Mouse (Mus musculus): Measurements from ENCODE around the gene Rps28. TPM values are rescaled to one million over a fixed set of nuclear protein-coding genes. Genes with fewer than 3 reads are reported as not detected.
"Not testable (repeated sequence)": the region's sequence is repeated elsewhere in the genome, so short reads cannot be mapped to it uniquely, and the experiment has no call there.

Gene Rps28
- 388 and 436 TPM in 2 replicates for polyA plus RNA-seq (2015; fragmentation: Nextera tagmentation; extraction: Ambion mirVana)

DNA sequence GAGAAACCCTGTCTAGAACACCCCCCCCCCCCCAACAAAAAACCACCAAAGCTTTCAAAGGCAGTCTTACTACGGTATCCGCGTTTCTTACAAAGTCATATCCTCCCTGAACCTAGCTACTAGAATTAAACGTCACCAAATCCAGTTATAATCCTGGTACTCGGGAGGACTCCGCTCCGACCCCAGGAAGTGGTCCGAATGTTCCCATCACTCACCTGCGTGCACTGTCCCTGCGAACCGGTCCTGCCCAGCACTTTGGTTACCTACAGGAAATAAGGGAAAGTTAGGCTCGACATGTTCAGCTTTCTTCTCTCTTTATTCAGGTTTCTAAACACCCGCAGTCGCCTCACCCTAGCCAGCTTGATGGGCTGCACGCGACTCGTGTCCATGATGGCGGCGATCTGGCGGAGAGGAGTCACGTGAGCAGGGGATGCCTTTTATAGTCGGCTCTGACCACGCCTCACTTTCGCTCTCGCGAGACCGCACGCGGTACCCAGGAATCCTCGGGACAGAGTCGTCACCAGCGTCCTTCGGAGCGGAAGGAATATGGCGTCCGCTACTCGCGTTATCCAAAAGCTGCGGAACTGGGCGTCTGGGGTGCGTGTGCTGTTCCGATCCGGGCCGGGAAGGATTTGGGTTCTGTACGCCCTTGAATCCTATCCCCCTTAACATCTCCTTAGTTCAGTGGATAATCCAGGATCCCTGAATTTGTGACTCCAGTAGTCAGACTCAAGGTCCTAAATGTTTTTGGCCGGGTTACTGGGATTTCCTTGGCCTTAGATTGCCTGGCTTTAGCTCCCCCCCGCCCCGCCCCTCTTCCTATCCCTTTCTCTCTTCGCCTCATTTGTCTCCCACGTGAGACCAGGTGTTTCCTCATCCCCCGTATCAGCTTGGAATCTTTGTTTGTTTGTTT, at the start of gene Rps28, which contains the start of gene Ndufa7:
Gene Rps28 (minus strand): TSS at position 479 of the 913 bp plus-strand sequence.
Gene Ndufa7 (plus strand): TSS at position 489 of the 913 bp plus-strand sequence.
- Histone ChIP-seq H3K9ac (ENCODE audit: low read length) (peak within 1 kb of the TSS; percentile 92), H3K27ac (ENCODE audit: low read length) (peak within 1 kb of the TSS; percentile 88), H3K4me3 (ENCODE audit: low read length) (peak within 1 kb of the TSS; percentile 90), H3K4me1 (ENCODE audit: control insufficient read depth, insufficient read depth, low read length) (peaks cover 42% of the 10 kb centered on the region), H3K27me3 (ENCODE audit: control insufficient read depth, insufficient read depth, low read length) (no peaks in the 10 kb centered on the region), H3K9me3 (replicated peaks; ENCODE audit: control insufficient read depth, low read length) (no peaks in the 10 kb centered on the region), H3K36me3 (ENCODE audit: control insufficient read depth, insufficient read depth) (peaks cover 27% of the 10 kb centered on the region), H3K4me2 (ENCODE audit: low read depth, low read length) (peak within 1 kb of the TSS; percentile 90)
- peak; percentile 90 for ATAC-seq (replicated peaks; ENCODE audit: extremely low read depth, insufficient read depth, low FRiP score)
- under 1% methylated on average over 51 of the region's 51 CpGs for WGBS

DNA sequence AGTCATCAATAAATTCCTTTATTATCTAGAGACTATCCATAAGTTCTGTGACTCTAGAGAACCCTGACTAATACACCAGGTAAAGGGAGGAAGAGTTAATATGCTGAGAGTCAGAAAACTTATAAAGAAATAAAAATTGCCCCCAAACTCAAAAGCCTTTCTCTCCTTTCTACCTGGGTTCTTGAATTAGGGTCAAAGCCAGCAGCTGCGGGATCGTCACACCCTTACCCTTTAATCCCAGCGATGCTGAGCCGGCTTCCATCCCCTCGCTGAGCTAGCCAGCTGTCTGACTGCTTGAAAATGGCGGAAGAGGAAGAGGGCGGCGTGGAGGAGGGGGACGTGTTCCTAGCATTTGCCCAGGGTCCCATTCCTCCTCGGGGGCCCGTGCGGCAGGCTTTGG, 49.2 kb upstream of the Rps28 start, which contains the start of gene Gm7029:
Gene Gm7029 (plus strand): TSS at position 301 of the 400 bp plus-strand sequence.
- not testable (repeated sequence) for H3K4me2 ChIP-seq (ENCODE audit: low read depth, low read length); H3K9ac ChIP-seq (ENCODE audit: low read length); H3K4me3 ChIP-seq (ENCODE audit: low read length); H3K27ac ChIP-seq (ENCODE audit: low read length); ATAC-seq (replicated peaks; ENCODE audit: extremely low read depth, insufficient read depth, low FRiP score); H3K4me1 ChIP-seq (ENCODE audit: control insufficient read depth, insufficient read depth, low read length); H3K36me3 ChIP-seq (ENCODE audit: control insufficient read depth, insufficient read depth); H3K9me3 ChIP-seq (replicated peaks; ENCODE audit: control insufficient read depth, low read length); H3K27me3 ChIP-seq (ENCODE audit: control insufficient read depth, insufficient read depth, low read length)
- WGBS: 78% methylated on average over 4 of the region's 12 CpGs

DNA sequence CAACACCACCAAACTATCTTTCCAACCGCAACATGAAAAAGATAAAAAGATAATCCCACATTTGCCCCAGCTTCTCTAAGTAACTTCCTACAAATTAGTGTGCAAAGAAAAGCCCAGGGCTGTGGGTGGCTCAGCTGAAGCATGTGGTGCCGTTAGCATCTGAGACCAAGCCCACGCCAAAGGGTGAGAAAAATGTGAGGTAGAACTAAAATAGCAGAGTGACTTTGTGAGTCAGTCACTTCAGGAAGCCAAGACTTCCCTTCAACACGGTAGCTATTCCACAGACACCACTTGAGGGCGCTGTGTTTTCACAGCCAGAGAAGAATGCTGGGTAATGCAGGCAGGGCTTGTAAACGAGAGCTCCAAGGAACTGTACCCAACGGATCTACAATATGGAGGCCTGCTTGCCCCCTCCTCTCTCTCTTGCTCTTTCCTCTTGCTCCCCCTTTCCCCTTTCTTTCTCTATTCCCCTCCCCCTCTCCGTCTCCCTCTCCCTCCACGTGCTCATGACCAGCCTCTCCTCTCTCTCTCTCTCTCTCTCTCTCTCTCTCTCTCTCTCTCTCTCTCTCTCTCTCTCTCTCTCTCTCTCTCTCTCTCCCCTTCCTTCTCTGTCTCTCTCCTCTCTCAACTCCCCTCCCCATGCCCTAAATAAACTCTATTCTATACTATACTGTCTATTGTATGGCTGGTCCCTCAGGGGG, 41.1 kb upstream of the Rps28 start:
- Histone ChIP-seq H3K4me3 (ENCODE audit: low read length) (no peak overlapping the region), H3K9ac (ENCODE audit: low read length) (no peak overlapping the region), H3K36me3 (ENCODE audit: control insufficient read depth, insufficient read depth) (no peaks in the 10 kb centered on the region), H3K4me1 (ENCODE audit: control insufficient read depth, insufficient read depth, low read length) (0 out of 2 replicates have a peak, but pooled peaks cover 2% of the 10 kb centered on the region), H3K9me3 (replicated peaks; ENCODE audit: control insufficient read depth, low read length) (no peaks in the 10 kb centered on the region), H3K27ac (ENCODE audit: low read length) (no peak overlapping the region), H3K27me3 (ENCODE audit: control insufficient read depth, insufficient read depth, low read length) (no peaks in the 10 kb centered on the region), H3K4me2 (ENCODE audit: low read depth, low read length) (peak overlapping the region; percentile 37; the same call in 1 of the 2 replicates)
- 23% methylated on average over 8 of the region's 9 CpGs for WGBS
- ATAC-seq (replicated peaks; ENCODE audit: extremely low read depth, insufficient read depth, low FRiP score): no peak

DNA sequence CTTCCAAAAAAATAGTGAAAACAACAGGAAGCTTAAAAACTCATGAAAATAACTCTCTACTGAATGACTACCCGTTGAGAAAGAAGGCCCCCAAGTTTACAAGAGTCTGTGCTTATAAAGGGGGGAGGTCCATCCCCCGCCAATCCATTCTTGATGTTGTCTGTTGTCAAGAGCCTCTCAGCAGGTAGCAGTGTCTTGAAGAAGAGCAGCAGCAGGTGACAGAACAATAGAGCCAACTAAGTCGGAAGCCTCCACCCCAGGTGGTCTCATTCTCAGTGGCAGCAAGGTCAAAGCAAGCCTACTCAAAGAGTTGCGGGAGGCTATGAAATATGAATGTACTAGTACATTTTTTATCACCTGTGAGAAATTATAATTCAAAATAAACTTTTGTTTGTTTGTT, 33.5 kb upstream of the Rps28 start:
- Histone ChIP-seq H3K9me3 (replicated peaks; ENCODE audit: control insufficient read depth, low read length) (0 out of 2 replicates have a peak, but pooled peaks cover 3% of the 10 kb centered on the region), H3K36me3 (ENCODE audit: control insufficient read depth, insufficient read depth) (no peaks in the 10 kb centered on the region), H3K4me2 (ENCODE audit: low read depth, low read length) (no peak overlapping the region), H3K27ac (ENCODE audit: low read length) (no peak overlapping the region), H3K27me3 (ENCODE audit: control insufficient read depth, insufficient read depth, low read length) (no peaks in the 10 kb centered on the region), H3K4me3 (ENCODE audit: low read length) (no peak overlapping the region), H3K9ac (ENCODE audit: low read length) (no peak overlapping the region), H3K4me1 (ENCODE audit: control insufficient read depth, insufficient read depth, low read length) (no peaks in the 10 kb centered on the region)
- no peak for ATAC-seq (replicated peaks; ENCODE audit: extremely low read depth, insufficient read depth, low FRiP score)
- 77% methylated on average over 4 of the region's 4 CpGs for WGBS

DNA sequence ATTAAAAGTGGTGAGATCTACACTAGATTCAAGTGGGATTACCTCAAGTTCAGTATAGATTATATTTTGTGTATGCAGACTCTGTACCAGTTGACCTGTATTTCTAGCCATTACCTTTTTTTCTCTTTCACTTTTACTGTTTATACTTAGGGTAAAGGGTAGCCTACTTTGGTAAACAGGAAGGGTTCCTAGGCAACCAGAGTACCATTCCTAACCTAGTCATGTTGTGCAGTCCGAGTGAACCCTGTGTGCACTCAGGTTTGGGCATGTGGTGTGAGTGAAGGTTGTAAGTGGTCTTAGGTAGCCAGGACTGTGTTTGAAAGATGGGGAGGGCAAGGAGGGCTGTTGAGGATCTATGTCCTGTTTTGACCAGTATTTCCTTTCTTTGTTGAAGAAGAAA, 27.0 kb upstream of the Rps28 start:
- Histone ChIP-seq H3K36me3 (ENCODE audit: control insufficient read depth, insufficient read depth) (0 out of 2 replicates have a peak, but pooled peaks cover 2% of the 10 kb centered on the region), H3K27ac (ENCODE audit: low read length) (no peak overlapping the region), H3K4me3 (ENCODE audit: low read length) (no peak overlapping the region), H3K4me1 (ENCODE audit: control insufficient read depth, insufficient read depth, low read length) (no peaks in the 10 kb centered on the region), H3K4me2 (ENCODE audit: low read depth, low read length) (no peak overlapping the region), H3K27me3 (ENCODE audit: control insufficient read depth, insufficient read depth, low read length) (no peaks in the 10 kb centered on the region), H3K9me3 (replicated peaks; ENCODE audit: control insufficient read depth, low read length) (no peaks in the 10 kb centered on the region), H3K9ac (ENCODE audit: low read length) (no peak overlapping the region)
- 46% methylated on average over 1 of the region's 1 CpGs for WGBS
- no peak for ATAC-seq (replicated peaks; ENCODE audit: extremely low read depth, insufficient read depth, low FRiP score)

DNA sequence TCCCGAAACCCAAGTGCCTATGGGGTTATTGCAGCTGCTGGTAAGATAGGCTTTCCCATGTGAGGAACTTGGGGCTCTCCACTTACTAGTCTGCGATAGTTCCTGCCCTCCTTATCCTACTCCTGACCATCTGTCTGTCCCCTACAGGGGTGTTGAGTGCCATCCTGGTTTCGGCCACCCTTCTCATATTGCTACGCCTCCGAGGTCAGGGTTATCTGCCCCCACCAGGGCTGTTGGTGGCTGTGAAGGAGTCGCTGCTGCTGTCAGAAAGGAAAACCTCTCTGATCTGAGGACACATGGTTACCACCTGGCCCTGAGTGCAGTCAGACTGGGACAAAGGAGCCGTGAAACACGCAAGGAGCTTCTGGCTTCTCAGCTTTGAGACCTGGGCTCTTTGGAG, 23.8 kb upstream of the Rps28 start:
- Histone ChIP-seq H3K4me2 (ENCODE audit: low read depth, low read length) (no peak overlapping the region), H3K36me3 (ENCODE audit: control insufficient read depth, insufficient read depth) (0 out of 2 replicates have a peak, but pooled peaks cover 2% of the 10 kb centered on the region), H3K9me3 (replicated peaks; ENCODE audit: control insufficient read depth, low read length) (no peaks in the 10 kb centered on the region), H3K27ac (ENCODE audit: low read length) (no peak overlapping the region), H3K4me1 (ENCODE audit: control insufficient read depth, insufficient read depth, low read length) (peaks cover 10% of the 10 kb centered on the region), H3K27me3 (ENCODE audit: control insufficient read depth, insufficient read depth, low read length) (no peaks in the 10 kb centered on the region), H3K4me3 (ENCODE audit: low read length) (no peak overlapping the region), H3K9ac (ENCODE audit: low read length) (no peak overlapping the region)
- no peak for ATAC-seq (replicated peaks; ENCODE audit: extremely low read depth, insufficient read depth, low FRiP score)
- 69% methylated on average over 8 of the region's 8 CpGs for WGBS

DNA sequence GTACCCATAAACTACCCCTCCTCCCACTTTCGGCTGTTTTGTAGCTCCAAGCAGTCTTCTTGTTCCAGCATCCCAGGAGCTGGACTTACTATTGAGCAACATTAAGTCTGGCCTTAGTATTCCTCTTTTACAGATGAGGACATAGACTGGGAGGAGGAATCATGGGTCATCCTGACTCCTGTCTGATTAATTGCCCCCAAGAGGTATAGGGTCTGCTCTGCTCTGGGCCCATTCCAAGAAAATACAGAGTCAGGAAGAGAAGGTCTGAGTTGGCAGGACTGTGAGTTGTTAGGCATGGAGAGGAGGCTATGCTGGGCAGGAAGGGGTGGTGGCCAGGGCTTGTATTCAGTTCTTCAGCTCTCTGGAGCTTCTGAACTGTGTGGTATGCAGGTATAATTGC, 19.8 kb upstream of the Rps28 start:
- peak overlapping the region; percentile 87; the same call in 1 of the 2 replicates for H3K4me2 ChIP-seq (ENCODE audit: low read depth, low read length)
- no peak for ATAC-seq (replicated peaks; ENCODE audit: extremely low read depth, insufficient read depth, low FRiP score)
- no peak overlapping the region for H3K4me3 ChIP-seq (ENCODE audit: low read length)
- H3K9me3 ChIP-seq (replicated peaks; ENCODE audit: control insufficient read depth, low read length): no peaks in the 10 kb centered on the region
- no peaks in the 10 kb centered on the region for H3K27me3 ChIP-seq (ENCODE audit: control insufficient read depth, insufficient read depth, low read length)
- H3K27ac ChIP-seq (ENCODE audit: low read length): no peak overlapping the region
- peaks cover 10% of the 10 kb centered on the region for H3K4me1 ChIP-seq (ENCODE audit: control insufficient read depth, insufficient read depth, low read length)
- peak overlapping the region; percentile 18; the same call in 1 of the 2 replicates for H3K9ac ChIP-seq (ENCODE audit: low read length)
- WGBS: 83% methylated on average over 1 of the region's 1 CpGs
- H3K36me3 ChIP-seq (ENCODE audit: control insufficient read depth, insufficient read depth): 0 out of 2 replicates have a peak, but pooled peaks cover 2% of the 10 kb centered on the region

DNA sequence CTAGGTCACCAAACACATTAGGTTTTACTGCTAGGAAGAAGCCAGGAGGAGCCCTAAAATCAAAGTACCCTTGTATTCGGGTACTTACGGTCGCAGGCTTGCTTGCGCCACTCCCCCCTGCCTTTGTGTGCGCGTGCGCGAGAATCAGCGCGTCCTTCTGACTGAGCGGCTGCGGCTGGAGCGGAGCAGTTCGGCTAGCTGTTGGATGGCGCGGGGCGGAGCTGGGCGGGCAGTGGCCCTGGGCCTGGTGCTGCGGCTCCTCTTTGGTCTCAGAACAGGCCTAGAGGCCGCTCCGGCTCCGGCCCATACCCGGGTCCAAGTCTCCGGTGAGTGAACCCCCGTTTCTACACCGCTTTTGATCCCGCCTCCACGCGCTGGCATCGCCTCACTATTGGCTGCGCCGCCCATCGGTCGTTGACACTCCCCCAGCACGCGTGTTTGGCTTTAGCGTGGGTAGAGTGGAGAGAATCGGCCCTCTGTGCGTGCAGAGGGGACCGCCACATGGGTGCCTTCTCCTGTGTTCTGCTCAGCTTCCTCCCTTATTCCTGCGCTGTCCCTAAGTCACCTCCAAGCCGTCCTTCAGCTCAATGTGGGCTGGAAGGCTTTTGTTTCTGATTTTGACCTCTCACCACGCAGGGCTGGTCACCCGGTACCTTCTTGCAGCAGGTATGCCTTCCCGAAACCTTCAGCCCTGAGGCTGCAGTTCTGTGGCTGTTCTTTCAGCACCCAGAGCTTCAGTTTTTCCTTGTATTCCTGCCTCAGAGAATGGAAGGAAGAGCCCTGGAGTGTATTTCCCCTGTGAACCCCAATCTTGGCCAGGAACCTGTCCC, 18.8 kb upstream of the Rps28 start, which contains the start of gene Cd320:
Gene Cd320 (plus strand): TSS at position 126 of the 830 bp plus-strand sequence.
- WGBS: under 1% methylated on average over 44 of the region's 45 CpGs
- Histone ChIP-seq H3K9me3 (replicated peaks; ENCODE audit: control insufficient read depth, low read length) (no peaks in the 10 kb centered on the region), H3K27ac (ENCODE audit: low read length) (no peak within 1 kb of the TSS), H3K4me1 (ENCODE audit: control insufficient read depth, insufficient read depth, low read length) (peaks cover 10% of the 10 kb centered on the region), H3K9ac (ENCODE audit: low read length) (peak within 1 kb of the TSS; percentile 78), H3K27me3 (ENCODE audit: control insufficient read depth, insufficient read depth, low read length) (no peaks in the 10 kb centered on the region), H3K36me3 (ENCODE audit: control insufficient read depth, insufficient read depth) (peaks cover 5% of the 10 kb centered on the region; the same call in 1 of the 2 replicates), H3K4me2 (ENCODE audit: low read depth, low read length) (peak within 1 kb of the TSS; percentile 87), H3K4me3 (ENCODE audit: low read length) (peak within 1 kb of the TSS; percentile 92)
- ATAC-seq (replicated peaks; ENCODE audit: extremely low read depth, insufficient read depth, low FRiP score): peak; percentile 93
